Mouse (Mus musculus): ENCODE data around the gene Mgat4a.

The Mgat4a gene

GRCm38 (mm10) chr1:37495104-37495503 lies 45.7 kb downstream of the Mgat4a start:
- no peak for DNase-seq

DNA sequence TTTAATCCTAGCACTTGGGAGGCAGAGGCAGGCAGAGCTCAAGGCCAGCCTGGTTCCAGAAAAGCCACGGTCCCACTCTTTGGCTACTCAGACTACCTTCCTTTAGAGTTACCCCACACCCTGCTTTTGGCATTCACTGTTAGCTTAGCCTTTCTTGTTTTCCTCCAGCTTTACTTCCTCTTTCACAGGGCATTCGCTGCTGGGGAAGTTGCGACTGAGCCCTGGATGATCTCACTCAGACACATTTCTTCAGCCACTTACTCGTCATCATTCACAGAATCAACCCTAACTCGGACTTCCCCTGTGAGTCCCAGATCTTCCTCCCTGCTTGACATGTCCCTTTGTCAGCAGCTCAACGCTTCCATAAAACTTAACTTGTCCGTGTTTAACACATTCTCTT lies 49.1 kb downstream of the Mgat4a start:
- DNase-seq: no peak

- DNase-seq: no peak
Observed at GRCm38 (mm10) chr1:37490691-37491212, 50.1 kb downstream of the Mgat4a start.

GRCm38 (mm10) chr1:37488531-37488930 lies 52.3 kb downstream of the Mgat4a start:
- no peak for DNase-seq

GRCm38 (mm10) chr1:37486994-37487393 lies 53.8 kb downstream of the Mgat4a start:
- DNase-seq: no peak

GRCm38 (mm10) chr1:37486439-37486838 lies 54.4 kb downstream of the Mgat4a start:
- DNase-seq: no peak

- DNase-seq: no peak
Observed at GRCm38 (mm10) chr1:37484612-37485011, 56.2 kb downstream of the Mgat4a start.

GRCm38 (mm10) chr1:37481331-37481730 lies 59.5 kb downstream of the Mgat4a start:
- DNase-seq: no peak

GRCm38 (mm10) chr1:37480731-37481130 lies 60.1 kb downstream of the Mgat4a start:
- DNase-seq: no peak

DNA sequence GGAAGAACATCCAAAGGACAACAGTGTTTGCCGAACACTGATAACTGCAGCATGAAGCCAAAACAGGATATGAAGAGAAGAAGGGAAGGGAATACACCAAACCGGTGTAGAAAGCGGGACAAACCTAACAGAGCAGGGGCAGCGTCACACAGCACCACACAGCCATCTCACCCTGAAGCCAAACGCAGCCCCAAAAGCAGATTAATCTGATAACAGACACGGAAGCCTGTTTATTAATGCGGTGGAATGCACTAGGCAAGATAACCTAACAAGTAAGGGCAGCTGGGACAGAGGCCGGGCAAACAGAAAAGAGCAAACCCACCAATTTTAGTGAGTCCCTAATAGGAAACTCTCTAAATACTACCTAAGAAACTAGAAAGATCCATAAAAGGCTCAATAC lies 61.1 kb downstream of the Mgat4a start:
- no peak for DNase-seq

DNA sequence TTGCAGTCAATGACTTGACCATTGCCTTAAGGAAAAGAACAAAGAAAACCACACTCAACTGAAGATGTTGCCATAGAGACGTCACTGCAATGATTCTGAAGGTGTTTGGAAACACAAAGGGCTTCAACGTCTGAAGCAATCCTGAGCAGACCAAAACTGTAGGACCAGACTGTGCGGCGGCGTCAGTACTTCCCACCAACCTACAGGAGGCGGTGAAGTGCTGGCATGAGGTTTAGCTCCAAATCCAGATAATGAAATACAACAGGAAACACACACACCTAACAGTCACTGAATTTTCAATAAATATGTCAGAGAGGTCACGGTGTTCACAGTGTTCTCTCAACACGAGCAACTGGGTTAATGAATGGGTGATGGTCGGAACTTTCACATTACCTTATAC lies 61.7 kb downstream of the Mgat4a start:
- peak; percentile 41 for DNase-seq

GRCm38 (mm10) chr1:37478416-37478815 lies 62.4 kb downstream of the Mgat4a start:
- DNase-seq: no peak

GRCm38 (mm10) chr1:37477928-37478327 lies 62.9 kb downstream of the Mgat4a start:
- DNase-seq: no peak

- DNase-seq: no peak
Observed at GRCm38 (mm10) chr1:37477250-37477649, 63.6 kb downstream of the Mgat4a start.

DNA sequence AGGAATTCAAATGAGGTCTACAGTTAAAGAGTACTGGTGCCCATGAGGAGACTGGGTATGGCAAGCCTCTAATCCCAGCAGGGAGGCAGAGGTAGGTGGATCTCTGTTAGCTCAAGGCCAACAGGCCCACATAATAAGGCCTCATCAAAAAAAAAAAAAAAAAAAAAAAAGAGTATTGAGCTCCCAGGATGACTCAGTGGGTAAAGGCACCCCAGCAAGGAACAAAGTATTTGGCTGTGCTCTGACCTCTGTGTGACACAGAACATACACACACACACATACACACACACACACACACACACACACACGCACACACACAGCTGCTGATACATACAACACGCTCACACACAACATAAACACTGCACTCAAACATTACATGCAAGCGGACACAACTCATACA lies 65.5 kb downstream of the Mgat4a start:
- no peak for DNase-seq

GRCm38 (mm10) chr1:37474634-37475190 lies 66.1 kb downstream of the Mgat4a start:
- DNase-seq: no peak

DNA sequence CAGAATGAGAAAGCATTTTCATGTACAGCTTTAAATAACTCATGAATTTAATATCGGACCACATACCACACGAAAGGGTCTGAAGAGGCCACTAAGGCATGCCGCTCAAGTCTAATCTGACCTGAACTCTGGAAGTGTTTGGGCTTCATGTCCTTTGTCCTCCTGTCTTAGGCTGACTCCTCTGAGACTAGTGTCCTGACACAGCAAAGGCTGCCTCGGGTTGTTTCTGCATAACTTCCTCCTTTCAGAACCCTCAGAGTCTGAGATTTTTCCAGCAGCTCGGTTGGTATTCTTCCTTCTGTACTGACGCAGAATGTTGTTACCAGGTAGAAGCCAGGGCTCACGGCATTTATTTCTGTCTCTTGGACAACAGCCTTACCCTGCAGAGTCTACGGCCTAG lies 66.8 kb downstream of the Mgat4a start:
- DNase-seq: no peak

DNA sequence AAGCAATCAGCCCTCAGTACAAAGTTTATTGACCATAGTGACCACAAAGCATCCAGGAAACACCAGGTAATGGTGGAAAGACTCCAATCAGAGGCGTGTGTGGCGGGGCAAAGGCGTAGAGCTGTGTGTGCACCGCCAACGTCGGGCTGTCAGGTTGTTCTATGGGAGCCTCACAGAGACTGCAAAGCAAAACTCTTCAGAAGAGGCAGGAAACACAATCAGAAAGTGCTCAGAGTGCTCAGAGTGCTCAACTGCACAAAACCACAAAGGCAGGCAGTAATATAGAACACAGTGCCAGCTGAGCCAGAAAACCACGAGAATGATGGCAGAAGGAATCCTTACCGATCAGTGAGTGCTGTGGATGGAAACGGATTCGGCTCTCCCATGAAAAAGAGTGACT lies 67.6 kb downstream of the Mgat4a start:
- no peak for DNase-seq

DNA sequence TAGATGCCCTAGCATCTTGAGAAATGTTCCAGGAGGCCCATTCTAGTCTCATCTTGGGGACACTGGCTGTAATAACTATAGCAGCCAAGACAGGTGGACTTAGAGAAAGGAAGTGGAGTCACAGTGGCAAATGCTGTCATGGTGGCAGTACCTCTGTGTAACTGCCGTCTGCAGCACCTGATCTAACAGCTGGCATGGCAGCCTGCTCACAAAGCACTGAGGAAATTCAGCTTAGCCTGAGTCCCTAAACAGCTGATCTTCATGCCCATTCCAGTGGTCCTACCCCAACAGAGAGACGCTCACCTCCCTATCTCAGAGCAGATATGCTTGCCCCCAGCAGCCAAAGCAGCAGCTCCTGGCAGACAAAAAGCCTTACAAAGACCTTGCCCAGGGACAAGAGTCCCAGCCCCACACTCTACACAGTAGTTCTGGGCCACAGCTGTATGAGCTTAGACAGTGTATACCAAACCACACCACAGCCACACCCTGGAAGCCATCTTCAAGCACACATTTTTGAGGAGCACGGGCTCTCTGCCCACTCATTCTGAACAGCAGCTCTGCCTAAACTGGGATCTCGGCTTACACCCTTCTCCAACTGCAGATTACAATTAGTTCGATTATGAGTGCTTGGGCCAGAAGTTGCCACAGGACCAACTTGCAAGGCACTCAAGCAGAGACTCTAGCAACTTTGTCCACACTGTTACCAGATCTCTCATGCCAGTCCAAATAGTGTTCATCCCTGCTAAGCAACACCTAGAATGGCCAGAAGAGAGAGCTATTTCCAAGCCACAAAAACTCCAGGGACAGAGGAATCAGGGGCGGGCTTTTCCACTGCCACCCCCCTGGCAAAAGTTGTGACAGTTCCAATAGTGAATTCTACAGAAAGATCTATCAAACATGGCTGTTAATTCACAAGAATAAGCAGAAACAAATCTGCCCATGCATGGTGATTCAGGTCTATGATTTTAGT lies 69.4 kb downstream of the Mgat4a start:
- no peak for DNase-seq

DNA sequence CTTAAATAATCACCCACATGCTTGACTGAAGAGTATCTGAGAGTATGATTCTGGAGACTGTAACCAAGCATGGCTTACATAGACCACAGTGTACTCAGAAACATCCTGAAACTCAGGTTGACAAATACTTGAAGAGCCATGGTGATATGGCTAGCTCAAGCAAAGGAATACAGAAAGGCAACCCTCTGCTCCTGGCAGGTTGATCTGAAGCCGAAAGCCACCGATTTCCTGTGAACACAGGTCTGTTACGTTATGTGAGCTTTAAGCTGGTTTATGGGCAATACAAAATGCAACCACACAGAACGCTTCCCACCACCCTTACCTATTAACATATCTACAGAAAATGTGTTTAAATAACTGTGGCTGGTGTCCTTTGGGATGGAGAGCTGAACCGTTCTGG lies 71.8 kb downstream of the Mgat4a start:
- DNase-seq: no peak

- DNase-seq: no peak
Observed at GRCm38 (mm10) chr1:37467806-37468205, 73.0 kb downstream of the Mgat4a start.

- DNase-seq: no peak
Observed at GRCm38 (mm10) chr1:37466322-37466995, 74.4 kb downstream of the Mgat4a start.

DNA sequence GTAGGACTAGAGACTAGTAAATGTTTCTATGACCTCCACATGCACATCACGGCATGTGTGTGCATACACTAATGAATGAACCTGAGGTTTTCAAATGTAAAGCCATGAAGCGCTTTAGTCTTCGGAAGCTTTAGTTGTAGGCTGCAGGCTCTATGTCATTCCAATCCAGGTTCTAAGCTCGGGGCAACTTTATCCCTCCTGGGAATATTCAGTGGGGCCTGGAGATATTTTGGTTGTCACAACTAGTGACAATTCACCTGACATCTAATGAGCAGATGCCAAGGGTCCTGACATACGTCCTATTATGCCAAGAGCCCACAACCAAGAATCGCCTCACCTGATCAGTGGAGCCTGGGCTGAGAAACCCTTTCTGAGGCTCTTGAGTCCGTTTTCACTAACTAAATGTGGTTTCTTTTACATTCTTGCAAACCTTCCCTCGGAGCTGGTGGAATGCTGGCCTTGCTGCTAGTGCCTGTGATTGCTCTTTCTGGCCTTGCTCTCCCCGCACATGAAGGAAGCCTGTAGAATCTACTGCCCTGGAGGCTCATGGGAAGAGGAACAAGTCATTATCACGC lies 75.9 kb downstream of the Mgat4a start:
- DNase-seq: no peak
